Mouse (Mus musculus) cerebellum, adult 2 months (tissue): ENCODE data around the gene Hdgfl3. TPM values are rescaled to one million over a fixed set of nuclear protein-coding genes. Genes with fewer than 3 reads are reported as not detected.

Source experiments
- DNase-seq, 2 experiments: peaks; one replicate each; pipeline ENCODE4 v3.0.0; 2021
- H3K27ac ChIP-seq: fragments of 200-500 bp; 2 replicates; pipeline ENCODE4 v1.5.1; 2012; ENCODE audit warnings: low read length, control low read depth, inconsistent platforms; ENCODE audit not compliant: insufficient read depth
- H3K27me3 ChIP-seq: fragments of 200-500 bp; 2 replicates; pipeline ENCODE4 v1.6.1; 2012; ENCODE audit warnings: inconsistent platforms, mild to moderate bottlenecking, low read length, moderate library complexity; ENCODE audit not compliant: control insufficient read depth, insufficient read depth
- H3K4me1 ChIP-seq: fragments of 200-500 bp; 2 replicates; pipeline ENCODE4 v1.6.1; 2011; ENCODE audit warnings: low read length; ENCODE audit not compliant: control insufficient read depth, insufficient read depth
- H3K4me3 ChIP-seq: fragments of 200-500 bp; replicated peaks from 2 replicates; pipeline ENCODE3; 2011; ENCODE audit warnings: mild to moderate bottlenecking, low read depth, low read length, control low read depth; ENCODE audit not compliant: insufficient read depth
- CTCF ChIP-seq: fragments of 200-500 bp; IDR thresholded peaks from 2 replicates; pipeline ENCODE4 v1.5.1; 2011; ENCODE audit warnings: low read depth, mild to moderate bottlenecking, control low read depth, low read length, moderate library complexity, borderline replicate concordance; ENCODE audit not compliant: insufficient read depth
- POLR2A ChIP-seq: fragments of 200-500 bp; IDR thresholded peaks from 2 replicates; pipeline ENCODE4 v1.6.1; 2011; ENCODE audit warnings: low read length, control low read depth, borderline replicate concordance; ENCODE audit not compliant: insufficient read depth
- WGBS: fragments of 180-500 bp; shearing (Covaris S2); methylation state at CpG from one replicate; pipeline ENCODE4 v1.1.7; 2018; 5-methylcytosine and 5-hydroxymethylcytosine counted together
- polyA plus RNA-seq: library from polyadenylated mRNA; depleted of rRNA; stranded (reverse); fragments of >200 nt; gene quantifications from 2 replicates; pipeline ENCODE4 v1.2.3, GENCODE M21; 2012

Gene Hdgfl3
- polyA plus RNA-seq, 1 experiment = 23.7 TPM

- WGBS = 79% methylated on average over 5 of the region's 5 CpGs
- H3K4me1 ChIP-seq = no peaks in the 10 kb centered on the region
These were observed 31.9 kb upstream of the Hdgfl3 start for GRCm38 (mm10) chr7:81966195-81966594.

GRCm38 (mm10) chr7:81959704-81960103 lies 25.4 kb upstream of the Hdgfl3 start:
- Histone ChIP-seq H3K27me3 (no peaks in the 10 kb centered on the region), H3K4me1 (no peaks in the 10 kb centered on the region), H3K27ac (no peak overlapping the region), H3K4me3 (no peak overlapping the region)
- peak; percentile 17 to 26 for DNase-seq
- TF ChIP-seq POLR2A = no peak
- TF ChIP-seq CTCF = peak; percentile 43; the same call in 1 of the 2 replicates
- 3% methylated on average over 3 of the region's 3 CpGs for WGBS

More at GRCm38 (mm10) chr7:81966195-81966594, 31.9 kb upstream of the Hdgfl3 start:
- Histone ChIP-seq H3K27ac (no peak overlapping the region), H3K4me3 (no peak overlapping the region), H3K27me3 (no peaks in the 10 kb centered on the region)
- no peak for DNase-seq
- no peak for TF ChIP-seq POLR2A
- no peak for TF ChIP-seq CTCF

GRCm38 (mm10) chr7:81954208-81954846 lies 20.1 kb upstream of the Hdgfl3 start:
- no peak overlapping the region for H3K4me3 ChIP-seq
- no peaks in the 10 kb centered on the region; the same call in 1 of the 2 replicates for H3K27me3 ChIP-seq
- TF ChIP-seq POLR2A (no peak), CTCF (peak; percentile 41; the same call in 1 of the 2 replicates)
- no peak overlapping the region for H3K27ac ChIP-seq
- no peaks in the 10 kb centered on the region for H3K4me1 ChIP-seq
- DNase-seq = peak in 1 of 2 experiments; percentile 18

GRCm38 (mm10) chr7:81950499-81950898 lies 16.2 kb upstream of the Hdgfl3 start:
- Histone ChIP-seq H3K27ac (no peak overlapping the region), H3K4me1 (no peaks in the 10 kb centered on the region), H3K4me3 (no peak overlapping the region), H3K27me3 (no peaks in the 10 kb centered on the region; the same call in 1 of the 2 replicates)
- 50% methylated on average over 2 of the region's 2 CpGs for WGBS
- no peak for DNase-seq
- TF ChIP-seq CTCF = no peak

- no peak for TF ChIP-seq POLR2A
- no peak for TF ChIP-seq CTCF
- no peak for DNase-seq
- Histone ChIP-seq H3K4me1 (no peaks in the 10 kb centered on the region), H3K27ac (no peak overlapping the region), H3K4me3 (no peak overlapping the region), H3K27me3 (no peaks in the 10 kb centered on the region)
- WGBS = 31% methylated on average over 4 of the region's 4 CpGs
These were observed 11.1 kb upstream of the Hdgfl3 start for GRCm38 (mm10) chr7:81945398-81945797.

GRCm38 (mm10) chr7:81934806-81935205 lies 533 bp upstream of the Hdgfl3 start:
- TF ChIP-seq CTCF = no peak
- no peak for TF ChIP-seq POLR2A
- 20% methylated on average over 5 of the region's 5 CpGs for WGBS

GRCm38 (mm10) chr7:81933601-81934266 lies 539 bp downstream of the Hdgfl3 start:
- peak; percentile 66 to 68 for DNase-seq
- Histone ChIP-seq H3K4me3 (peak overlapping the region; percentile 63), H3K27me3 (no peaks in the 10 kb centered on the region; the same call in 1 of the 2 replicates), H3K4me1 (no peaks in the 10 kb centered on the region; the same call in 1 of the 2 replicates), H3K27ac (peak overlapping the region; percentile 76)
- under 1% methylated on average over 80 of the region's 103 CpGs for WGBS
- TF ChIP-seq POLR2A (no peak), CTCF (no peak)

More at GRCm38 (mm10) chr7:81934806-81935205, 533 bp upstream of the Hdgfl3 start:
- H3K4me1 ChIP-seq = no peaks in the 10 kb centered on the region; the same call in 1 of the 2 replicates
- peak overlapping the region; percentile 63 for H3K4me3 ChIP-seq
- H3K27me3 ChIP-seq = no peaks in the 10 kb centered on the region; the same call in 1 of the 2 replicates
- no peak overlapping the region for H3K27ac ChIP-seq
- no peak for DNase-seq
